Mouse (Mus musculus) heart, adult 2 months (tissue): ENCODE data around the gene Tpcn1. TPM values are rescaled to one million over a fixed set of nuclear protein-coding genes. Genes with fewer than 3 reads are reported as not detected.

Experiments used
- DNase-seq, 2 experiments: peaks; one replicate each; pipeline ENCODE4 v3.0.0; 2021
- H3K27ac ChIP-seq: fragments of 200-600 bp; 2 replicates; pipeline ENCODE4 v1.8.1; 2022
- H3K27me3 ChIP-seq: fragments of 200-500 bp; 2 replicates; pipeline ENCODE4 v1.6.1; 2012; ENCODE audit warnings: mild to moderate bottlenecking, low read length, inconsistent platforms, mixed read lengths; ENCODE audit not compliant: control insufficient read depth, insufficient read depth
- H3K36me3 ChIP-seq: fragments of 200-500 bp; 2 replicates; pipeline ENCODE4 v1.6.1; 2012; ENCODE audit warnings: low read length, inconsistent platforms; ENCODE audit not compliant: control insufficient read depth, insufficient read depth
- H3K4me1 ChIP-seq: fragments of 200-500 bp; 2 replicates; pipeline ENCODE4 v1.6.1; 2011; ENCODE audit warnings: low read length; ENCODE audit not compliant: control insufficient read depth, insufficient read depth
- H3K4me3 ChIP-seq: fragments of 200-600 bp; 2 replicates; pipeline ENCODE4 v1.8.1; 2022
- H3K79me2 ChIP-seq: fragments of 200-500 bp; replicated peaks from 2 replicates; pipeline ENCODE4 v1.6.1; 2012; ENCODE audit warnings: mild to moderate bottlenecking, inconsistent platforms, low read length, moderate library complexity, mixed read lengths; ENCODE audit not compliant: control insufficient read depth, insufficient read depth
- H3K9ac ChIP-seq: fragments of 200-500 bp; 2 replicates; pipeline ENCODE4 v1.6.1; 2012; ENCODE audit warnings: low read depth, mild to moderate bottlenecking, control low read depth, inconsistent platforms, low read length, mixed read lengths
- CTCF ChIP-seq: fragments of 200-600 bp; IDR thresholded peaks from 2 replicates; pipeline ENCODE4 v1.8.1; 2022; ENCODE audit warnings: antibody characterized with exemption, mild to moderate bottlenecking, moderate library complexity
- EP300 ChIP-seq: fragments of 200-500 bp; IDR thresholded peaks from 2 replicates; pipeline ENCODE4 v1.6.1; 2011; ENCODE audit warnings: low read depth, low read length, control low read depth; ENCODE audit not compliant: insufficient read depth
- POLR2A ChIP-seq: fragments of 200-500 bp; IDR thresholded peaks from 2 replicates; pipeline ENCODE4 v1.6.1; 2011; ENCODE audit warnings: mild to moderate bottlenecking, low read depth, low read length, control low read depth; ENCODE audit not compliant: insufficient read depth
- WGBS: fragments of 180-500 bp; shearing (Covaris S2); methylation state at CpG from one replicate; pipeline ENCODE4 v1.1.7; 2018; 5-methylcytosine and 5-hydroxymethylcytosine counted together
- intact Hi-C: fragments of 180-260 bp; cut with DNase I; formaldehyde crosslinking; loops from one replicate; pipeline ENCODE4 v1.15.1; 2025
- polyA plus RNA-seq: library from polyadenylated mRNA; depleted of rRNA; stranded (reverse); fragments of >200 nt; gene quantifications from 2 replicates; pipeline ENCODE4 v1.2.3, GENCODE M21; 2012
- total RNA-seq, 2 experiments: library from RNA; stranded (reverse); gene quantifications; 2 replicates each; pipeline ENCODE4 v1.2.3; 2021

Gene Tpcn1
- total and polyA plus RNA-seq, 3 experiments: 30.7 to 53.7 (median 35.1) TPM

- Histone ChIP-seq H3K79me2 (no peaks in the 10 kb centered on the region), H3K4me3 (no peak overlapping the region), H3K9ac (no peak overlapping the region), H3K4me1 (peaks cover 15% of the 10 kb centered on the region), H3K27ac (peak overlapping the region; percentile 75), H3K36me3 (no peaks in the 10 kb centered on the region), H3K27me3 (no peaks in the 10 kb centered on the region)
- intact Hi-C loops: no loop called here
- 89% methylated on average over 26 of the region's 26 CpGs for WGBS
- TF ChIP-seq POLR2A (no peak), CTCF (no peak), EP300 (no peak)
- DNase-seq: no peak
These were observed 8.4 kb downstream of the Tpcn1 start for GRCm38 (mm10) chr5:120579898-120580626.

- DNase-seq: peak; percentile 75 to 82
- H3K79me2 ChIP-seq: no peaks in the 10 kb centered on the region
- no peaks in the 10 kb centered on the region for H3K27me3 ChIP-seq
- H3K4me3 ChIP-seq: no peak overlapping the region; the same call in 1 of the 2 replicates
- H3K9ac ChIP-seq: no peak overlapping the region
- TF ChIP-seq EP300: no peak
- 40% methylated on average over 26 of the region's 26 CpGs for WGBS
- H3K36me3 ChIP-seq: no peaks in the 10 kb centered on the region
- peaks cover 17% of the 10 kb centered on the region for H3K4me1 ChIP-seq
- intact Hi-C loops: no loop called here
- peak overlapping the region; percentile 75 for H3K27ac ChIP-seq
These were observed 9.1 kb downstream of the Tpcn1 start for GRCm38 (mm10) chr5:120579211-120579897.

GRCm38 (mm10) chr5:120578504-120579081 lies 9.9 kb downstream of the Tpcn1 start:
- TF ChIP-seq EP300 (no peak), POLR2A (no peak), CTCF (no peak)
- Histone ChIP-seq H3K4me3 (no peak overlapping the region; the same call in 1 of the 2 replicates), H3K9ac (no peak overlapping the region), H3K4me1 (peaks cover 17% of the 10 kb centered on the region), H3K36me3 (no peaks in the 10 kb centered on the region), H3K27ac (peak overlapping the region; percentile 75), H3K27me3 (no peaks in the 10 kb centered on the region), H3K79me2 (no peaks in the 10 kb centered on the region)
- intact Hi-C loops: no loop called here
- peak; percentile 75 to 80 for DNase-seq
- 39% methylated on average over 12 of the region's 12 CpGs for WGBS

GRCm38 (mm10) chr5:120577935-120578441 lies 10.5 kb downstream of the Tpcn1 start:
- intact Hi-C loops: no loop called here
- DNase-seq: peak in 1 of 2 experiments; percentile 19
- H3K4me1 ChIP-seq: peaks cover 17% of the 10 kb centered on the region
- H3K27me3 ChIP-seq: no peaks in the 10 kb centered on the region
- H3K9ac ChIP-seq: no peak overlapping the region
- 53% methylated on average over 10 of the region's 10 CpGs for WGBS
- TF ChIP-seq CTCF (peak; percentile 41), EP300 (no peak)
- no peaks in the 10 kb centered on the region; the same call in 1 of the 2 replicates for H3K36me3 ChIP-seq
- no peaks in the 10 kb centered on the region for H3K79me2 ChIP-seq
- no peak overlapping the region for H3K4me3 ChIP-seq
- peak overlapping the region; percentile 75 for H3K27ac ChIP-seq

- no peak overlapping the region for H3K27ac ChIP-seq
- intact Hi-C loops: no loop called here
- H3K9ac ChIP-seq: no peak overlapping the region
- no peak overlapping the region for H3K4me3 ChIP-seq
- H3K79me2 ChIP-seq: no peaks in the 10 kb centered on the region
- peaks cover 13% of the 10 kb centered on the region for H3K4me1 ChIP-seq
- no peak for DNase-seq
- 58% methylated on average over 11 of the region's 11 CpGs for WGBS
- TF ChIP-seq CTCF (no peak), POLR2A (no peak)
- H3K27me3 ChIP-seq: no peaks in the 10 kb centered on the region
- H3K36me3 ChIP-seq: no peaks in the 10 kb centered on the region; the same call in 1 of the 2 replicates
These were observed 11.6 kb downstream of the Tpcn1 start for GRCm38 (mm10) chr5:120576781-120577301.
